Mouse (Mus musculus) heart, adult 2 months (tissue): Measurements from ENCODE around the gene Bptf. TPM values are rescaled to one million over a fixed set of nuclear protein-coding genes. Genes with fewer than 3 reads are reported as not detected.
A peak's percentile ranks its signal among the peaks of the same experiment; 100 is the strongest.
"Not testable (repeated sequence)": the region's sequence is repeated elsewhere in the genome, so short reads cannot be mapped to it uniquely, and the experiment has no call there.

ENCODE experiments used
- DNase-seq, 2 experiments: peaks; one replicate each; pipeline ENCODE4 v3.0.0; 2021
- H3K27ac ChIP-seq: fragments of 200-600 bp; 2 replicates; pipeline ENCODE4 v1.8.1; 2022
- H3K27me3 ChIP-seq: fragments of 200-500 bp; 2 replicates; pipeline ENCODE4 v1.6.1; 2012; ENCODE audit warnings: mild to moderate bottlenecking, low read length, inconsistent platforms, mixed read lengths; ENCODE audit not compliant: control insufficient read depth, insufficient read depth
- H3K36me3 ChIP-seq: fragments of 200-500 bp; 2 replicates; pipeline ENCODE4 v1.6.1; 2012; ENCODE audit warnings: low read length, inconsistent platforms; ENCODE audit not compliant: control insufficient read depth, insufficient read depth
- H3K4me1 ChIP-seq: fragments of 200-500 bp; 2 replicates; pipeline ENCODE4 v1.6.1; 2011; ENCODE audit warnings: low read length; ENCODE audit not compliant: control insufficient read depth, insufficient read depth
- H3K4me3 ChIP-seq: fragments of 200-600 bp; 2 replicates; pipeline ENCODE4 v1.8.1; 2022
- H3K79me2 ChIP-seq: fragments of 200-500 bp; replicated peaks from 2 replicates; pipeline ENCODE4 v1.6.1; 2012; ENCODE audit warnings: mild to moderate bottlenecking, inconsistent platforms, low read length, moderate library complexity, mixed read lengths; ENCODE audit not compliant: control insufficient read depth, insufficient read depth
- H3K9ac ChIP-seq: fragments of 200-500 bp; 2 replicates; pipeline ENCODE4 v1.6.1; 2012; ENCODE audit warnings: low read depth, mild to moderate bottlenecking, control low read depth, inconsistent platforms, low read length, mixed read lengths
- CTCF ChIP-seq: fragments of 200-600 bp; IDR thresholded peaks from 2 replicates; pipeline ENCODE4 v1.8.1; 2022; ENCODE audit warnings: antibody characterized with exemption, mild to moderate bottlenecking, moderate library complexity
- EP300 ChIP-seq: fragments of 200-500 bp; IDR thresholded peaks from 2 replicates; pipeline ENCODE4 v1.6.1; 2011; ENCODE audit warnings: low read depth, low read length, control low read depth; ENCODE audit not compliant: insufficient read depth
- POLR2A ChIP-seq: fragments of 200-500 bp; IDR thresholded peaks from 2 replicates; pipeline ENCODE4 v1.6.1; 2011; ENCODE audit warnings: mild to moderate bottlenecking, low read depth, low read length, control low read depth; ENCODE audit not compliant: insufficient read depth
- WGBS: fragments of 180-500 bp; shearing (Covaris S2); methylation state at CpG from one replicate; pipeline ENCODE4 v1.1.7; 2018; 5-methylcytosine and 5-hydroxymethylcytosine counted together
- intact Hi-C: fragments of 180-260 bp; cut with DNase I; formaldehyde crosslinking; loops from one replicate; pipeline ENCODE4 v1.15.1; 2025
- polyA plus RNA-seq: library from polyadenylated mRNA; depleted of rRNA; stranded (reverse); fragments of >200 nt; gene quantifications from 2 replicates; pipeline ENCODE4 v1.2.3, GENCODE M21; 2012
- total RNA-seq, 2 experiments: library from RNA; stranded (reverse); gene quantifications; 2 replicates each; pipeline ENCODE4 v1.2.3; 2021

Bptf gene
- total and polyA plus RNA-seq, 3 experiments = 11.7 to 27.5 (median 25.6) TPM

GRCm38 (mm10) chr11:107137593-107137992 lies 5.7 kb upstream of the Bptf start:
- intact Hi-C loops = no loop called here
- DNase-seq = no peak
- H3K27ac ChIP-seq = no peak overlapping the region
- no peak overlapping the region for H3K4me3 ChIP-seq
- H3K79me2 ChIP-seq = no peaks in the 10 kb centered on the region
- TF ChIP-seq POLR2A (no peak), EP300 (no peak), CTCF (no peak)
- no peaks in the 10 kb centered on the region; the same call in 1 of the 2 replicates for H3K4me1 ChIP-seq
- no peaks in the 10 kb centered on the region for H3K36me3 ChIP-seq
- WGBS = 96% methylated on average over 6 of the region's 6 CpGs
- no peak overlapping the region for H3K9ac ChIP-seq
- H3K27me3 ChIP-seq = no peaks in the 10 kb centered on the region

- H3K4me1 ChIP-seq, H3K36me3 ChIP-seq, H3K27me3 ChIP-seq, H3K27ac ChIP-seq, intact Hi-C loops, H3K4me3 ChIP-seq, H3K9ac ChIP-seq, DNase-seq, H3K79me2 ChIP-seq: not testable (repeated sequence)
- 93% methylated on average over 10 of the region's 10 CpGs for WGBS
These were observed 4.5 kb upstream of the Bptf start for GRCm38 (mm10) chr11:107136458-107136857.

DNA sequence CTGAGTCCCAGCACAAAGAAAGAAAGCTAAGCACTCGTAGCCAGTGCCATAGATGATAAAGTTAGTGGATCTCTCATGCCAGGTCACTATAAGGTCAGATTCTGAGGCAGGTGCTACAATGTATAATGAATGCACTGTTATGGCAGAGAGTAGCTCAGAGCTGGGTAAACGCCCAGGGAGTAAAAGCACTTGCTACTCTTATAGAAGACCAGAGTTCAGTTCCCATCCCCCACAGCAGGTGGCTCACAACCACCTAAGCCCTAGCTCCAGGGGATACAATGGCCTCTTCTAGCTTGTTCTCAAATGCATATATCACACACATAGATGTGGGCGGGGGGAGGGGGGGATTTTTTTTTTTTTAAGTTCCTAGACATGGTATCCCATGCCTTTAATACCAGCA lies 3.8 kb upstream of the Bptf start:
- Histone ChIP-seq H3K79me2 (no peaks in the 10 kb centered on the region), H3K36me3 (no peaks in the 10 kb centered on the region), H3K4me3 (no peak overlapping the region), H3K9ac (no peak overlapping the region), H3K27me3 (no peaks in the 10 kb centered on the region), H3K27ac (no peak overlapping the region), H3K4me1 (no peaks in the 10 kb centered on the region; the same call in 1 of the 2 replicates)
- no peak for DNase-seq
- no peak for TF ChIP-seq EP300
- no peak for TF ChIP-seq POLR2A
- TF ChIP-seq CTCF = no peak
- intact Hi-C loops = no loop called here
- WGBS = 59% methylated on average over 3 of the region's 3 CpGs

- TF ChIP-seq EP300 (no peak), CTCF (peak; percentile 0; the same call in 1 of the 2 replicates), POLR2A (no peak)
- Histone ChIP-seq H3K36me3 (peaks cover 8% of the 10 kb centered on the region), H3K4me3 (peak overlapping the region; percentile 73), H3K9ac (peak overlapping the region; percentile 68), H3K4me1 (peaks cover 3% of the 10 kb centered on the region), H3K79me2 (peaks cover 1% of the 10 kb centered on the region), H3K27me3 (no peaks in the 10 kb centered on the region), H3K27ac (peak overlapping the region; percentile 95)
- DNase-seq = no peak
- intact Hi-C loops = loop anchor here (1.0 kb wide), 1 partner anchor 27 kb away; no protein-coding TSS in a partner anchor
- WGBS = under 1% methylated on average over 16 of the region's 16 CpGs
These were observed 499 bp upstream of the Bptf start for GRCm38 (mm10) chr11:107132426-107132825.

GRCm38 (mm10) chr11:107130879-107131748 lies 813 bp downstream of the Bptf start:
- peak; percentile 78 to 81 for DNase-seq

DNA sequence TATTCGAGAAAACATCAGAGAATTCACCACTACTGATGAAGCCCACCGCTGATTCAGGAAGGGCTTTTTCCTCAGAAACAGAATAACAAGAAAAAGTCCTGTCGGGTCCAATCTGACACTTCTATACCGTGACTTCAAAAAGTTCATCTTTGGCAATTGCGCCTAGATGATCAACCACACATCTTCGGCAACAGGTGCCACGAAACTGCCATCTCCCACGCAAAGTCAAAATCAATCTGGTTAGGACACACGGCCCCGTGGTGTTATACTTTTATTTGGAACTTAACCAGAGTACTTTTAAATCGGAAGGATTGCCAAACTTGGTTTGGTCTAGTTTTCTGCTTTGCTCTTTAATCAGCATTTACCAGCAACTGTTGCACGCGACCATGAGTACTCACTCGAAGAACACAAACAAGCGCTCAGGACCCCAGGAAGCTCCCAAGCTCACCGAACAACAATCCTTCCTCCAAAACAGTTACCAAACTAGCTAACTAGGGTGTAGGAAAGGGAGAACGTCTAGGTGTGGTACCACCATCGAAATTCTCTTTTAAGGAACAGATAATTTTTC lies 1.6 kb downstream of the Bptf start:
- intact Hi-C loops = no loop called here
- Histone ChIP-seq H3K27ac (peak overlapping the region; percentile 95), H3K4me1 (peaks cover 5% of the 10 kb centered on the region), H3K4me3 (peak overlapping the region; percentile 73), H3K79me2 (peaks cover 1% of the 10 kb centered on the region), H3K36me3 (peaks cover 8% of the 10 kb centered on the region), H3K9ac (peak overlapping the region; percentile 64), H3K27me3 (no peaks in the 10 kb centered on the region)
- WGBS = 3% methylated on average over 18 of the region's 18 CpGs
- DNase-seq = no peak
- TF ChIP-seq CTCF (no peak), EP300 (no peak), POLR2A (no peak)

More at GRCm38 (mm10) chr11:107130879-107131748, 813 bp downstream of the Bptf start:
- Histone ChIP-seq H3K4me3 (peak overlapping the region; percentile 73), H3K27me3 (no peaks in the 10 kb centered on the region), H3K36me3 (peaks cover 8% of the 10 kb centered on the region), H3K27ac (peak overlapping the region; percentile 95), H3K9ac (peak overlapping the region; percentile 91), H3K79me2 (peaks cover 1% of the 10 kb centered on the region), H3K4me1 (peaks cover 5% of the 10 kb centered on the region)
- TF ChIP-seq CTCF (0 out of 2 replicates have a peak, but pooled peaks have one; percentile 5), POLR2A (peak; percentile 63), EP300 (peak; percentile 17; the same call in 1 of the 2 replicates)
- under 1% methylated on average over 50 of the region's 65 CpGs for WGBS
- intact Hi-C loops = no loop called here
